Mouse (Mus musculus) limb, embryonic 14.5 days (tissue): ENCODE data around the gene Smad3. TPM values are rescaled to one million over a fixed set of nuclear protein-coding genes. Genes with fewer than 3 reads are reported as not detected.

Experiments used
- ATAC-seq: fragments of 200-750 bp; cut with Nextera tagmentation; 2 replicates; pipeline ENCODE4 v1.8.0; 2017; ENCODE audit warnings: low read depth, moderate number of reproducible peaks, moderate TSS enrichment; ENCODE audit not compliant: low FRiP score
- DNase-seq: peaks from one replicate; pipeline ENCODE4 v3.0.0-alpha.2; 2015; ENCODE audit warnings: low spot score
- H3K27ac ChIP-seq: fragments of 300-500 bp; sonication (generic); replicated peaks from 2 replicates; pipeline ENCODE4 v1.5.1; 2014; ENCODE audit warnings: low read depth, mild to moderate bottlenecking, low read length, moderate library complexity, mixed read lengths
- H3K27me3 ChIP-seq: fragments of 300-500 bp; sonication (generic); 2 replicates; pipeline ENCODE4 v1.6.1; 2014; ENCODE audit warnings: low read length, mixed read lengths; ENCODE audit not compliant: control insufficient read depth, insufficient read depth
- H3K36me3 ChIP-seq: fragments of 300-500 bp; sonication (generic); 2 replicates; pipeline ENCODE4 v1.6.1; 2014; ENCODE audit warnings: mild to moderate bottlenecking, low read length, moderate library complexity, mixed read lengths; ENCODE audit not compliant: control insufficient read depth, insufficient read depth
- H3K4me1 ChIP-seq: fragments of 300-500 bp; sonication (generic); 2 replicates; pipeline ENCODE4 v1.6.1; 2014; ENCODE audit warnings: antibody characterized with exemption, low read length, mixed read lengths; ENCODE audit not compliant: control insufficient read depth, insufficient read depth
- H3K4me2 ChIP-seq: fragments of 300-500 bp; sonication (generic); replicated peaks from 2 replicates; pipeline ENCODE4 v1.6.1; 2014; ENCODE audit warnings: low read depth, mild to moderate bottlenecking, low read length, moderate library complexity; ENCODE audit not compliant: severe bottlenecking
- H3K4me3 ChIP-seq: fragments of 300-500 bp; sonication (generic); replicated peaks from 2 replicates; pipeline ENCODE4 v1.5.1; 2014; ENCODE audit warnings: low read length
- H3K9ac ChIP-seq: fragments of 300-500 bp; sonication (generic); 2 replicates; pipeline ENCODE4 v1.6.1; 2014; ENCODE audit warnings: mild to moderate bottlenecking, low read depth, low read length, moderate library complexity; ENCODE audit not compliant: severe bottlenecking
- H3K9me3 ChIP-seq: fragments of 300-500 bp; sonication (generic); 2 replicates; pipeline ENCODE4 v1.6.1; 2016; ENCODE audit warnings: low read length; ENCODE audit not compliant: control insufficient read depth
- POLR2A ChIP-seq: fragments of 200-500 bp; IDR thresholded peaks from 2 replicates; pipeline ENCODE4 v1.8.0; 2012; ENCODE audit warnings: inconsistent platforms, mild to moderate bottlenecking, moderate library complexity, borderline replicate concordance; ENCODE audit not compliant: insufficient read depth, insufficient read length; ENCODE audit errors: extremely low read depth
- WGBS: fragments of 180-500 bp; shearing (Covaris S2); extraction: QIAGEN DNeasy Blood & Tissue Kit; methylation state at CpG from one replicate; pipeline ENCODE4 v1.1.7; 2014; 5-methylcytosine and 5-hydroxymethylcytosine counted together
- polyA plus RNA-seq, 2 experiments: library from polyadenylated mRNA; depleted of rRNA in 1 of 2; stranded (reverse) in 1 of 2; unstranded in 1 of 2; fragments of >200 nt; fragmentation: Nextera tagmentation in 1 of 2; extraction: Ambion mirVana in 1 of 2; gene quantifications; 2 replicates each; pipeline versions ENCODE4 v1.2.1 to v1.2.3; 2012 to 2014

The Smad3 gene
- polyA plus RNA-seq, 2 experiments, result 25.1 to 50.9 TPM

DNA sequence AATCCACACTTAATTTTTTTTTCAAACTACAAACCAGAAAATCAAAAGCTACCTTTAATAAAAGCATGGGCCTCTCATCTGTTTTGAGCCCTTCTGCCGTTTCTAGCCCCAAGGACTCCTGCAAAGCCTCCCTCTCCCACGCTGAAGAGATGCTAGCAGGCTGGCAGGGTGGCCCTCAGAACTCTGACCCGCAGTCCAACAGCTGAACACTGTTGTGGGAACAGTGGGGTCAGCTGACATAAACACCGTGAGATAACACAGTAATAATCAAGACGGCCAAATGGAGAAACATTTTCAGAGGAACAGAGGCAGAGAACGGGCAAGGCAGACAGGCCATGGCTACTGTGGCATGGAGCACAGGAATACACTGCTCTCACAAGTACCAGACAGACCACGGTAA lies 95.0 kb downstream of the Smad3 start:
- WGBS, result 75% methylated on average over 7 of the region's 7 CpGs
- H3K4me2 ChIP-seq, result no peak overlapping the region
- DNase-seq (no peak), ATAC-seq (no peak)
- H3K9ac ChIP-seq, result no peak overlapping the region
- H3K27me3 ChIP-seq, result no peaks in the 10 kb centered on the region
- no peak overlapping the region for H3K4me3 ChIP-seq
- H3K4me1 ChIP-seq, result peaks cover 61% of the 10 kb centered on the region
- no peak for TF ChIP-seq POLR2A
- peaks cover 60% of the 10 kb centered on the region for H3K36me3 ChIP-seq
- no peak overlapping the region for H3K27ac ChIP-seq
- H3K9me3 ChIP-seq, result no peaks in the 10 kb centered on the region

DNA sequence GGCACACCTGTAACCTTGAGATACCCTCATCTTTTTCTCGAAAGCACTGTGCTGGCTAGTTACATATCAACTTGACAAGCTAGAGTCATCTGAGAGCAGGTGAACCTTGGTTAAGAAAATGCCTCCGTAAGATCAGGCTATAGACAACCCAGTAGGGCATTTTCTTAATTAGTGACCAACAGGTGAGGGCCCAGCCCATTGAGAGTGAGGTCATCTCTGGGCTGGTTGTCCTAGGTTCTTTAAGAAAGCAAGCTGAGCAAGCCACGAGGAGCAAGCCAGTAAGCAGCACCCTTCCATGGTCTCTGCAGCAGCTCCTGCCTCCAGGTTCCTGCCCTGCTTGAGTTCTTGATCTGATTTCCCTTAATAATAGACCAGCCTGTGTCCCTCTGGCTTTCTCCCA lies 97.1 kb downstream of the Smad3 start:
- Histone ChIP-seq H3K9ac (no peak overlapping the region), H3K4me2 (no peak overlapping the region), H3K4me3 (no peak overlapping the region), H3K36me3 (peaks cover 51% of the 10 kb centered on the region), H3K4me1 (peaks cover 49% of the 10 kb centered on the region), H3K27me3 (no peaks in the 10 kb centered on the region), H3K27ac (no peak overlapping the region), H3K9me3 (no peaks in the 10 kb centered on the region)
- no peak for TF ChIP-seq POLR2A
- no peak for DNase-seq
- WGBS, result 89% methylated on average over 3 of the region's 3 CpGs
- no peak for ATAC-seq

DNA sequence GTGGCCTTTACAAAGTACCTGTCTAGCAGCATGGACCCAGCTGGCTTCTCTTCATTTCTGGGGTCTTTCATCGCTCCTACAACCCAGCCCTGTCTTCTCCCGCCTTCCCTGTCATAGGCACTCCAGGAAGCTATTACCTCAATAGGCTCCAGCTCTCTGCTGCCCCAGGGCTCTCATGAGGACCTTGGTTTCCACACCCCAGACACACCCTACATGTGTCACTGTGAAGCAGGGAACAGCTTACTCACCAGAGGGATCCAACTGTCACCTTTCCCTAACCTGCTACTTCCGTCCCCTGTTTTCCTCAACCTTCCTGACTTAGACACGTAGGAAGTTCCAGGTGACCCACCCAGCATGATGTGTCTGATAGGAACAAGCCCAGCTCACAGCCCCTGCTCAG lies 97.7 kb downstream of the Smad3 start:
- WGBS, result 88% methylated on average over 4 of the region's 4 CpGs
- no peak overlapping the region for H3K4me2 ChIP-seq
- no peak for TF ChIP-seq POLR2A
- H3K27me3 ChIP-seq, result no peaks in the 10 kb centered on the region
- ATAC-seq, result no peak
- H3K9ac ChIP-seq, result no peak overlapping the region
- DNase-seq, result no peak
- H3K9me3 ChIP-seq, result no peaks in the 10 kb centered on the region
- H3K27ac ChIP-seq, result no peak overlapping the region
- peaks cover 54% of the 10 kb centered on the region for H3K36me3 ChIP-seq
- H3K4me3 ChIP-seq, result no peak overlapping the region
- peaks cover 50% of the 10 kb centered on the region for H3K4me1 ChIP-seq

DNA sequence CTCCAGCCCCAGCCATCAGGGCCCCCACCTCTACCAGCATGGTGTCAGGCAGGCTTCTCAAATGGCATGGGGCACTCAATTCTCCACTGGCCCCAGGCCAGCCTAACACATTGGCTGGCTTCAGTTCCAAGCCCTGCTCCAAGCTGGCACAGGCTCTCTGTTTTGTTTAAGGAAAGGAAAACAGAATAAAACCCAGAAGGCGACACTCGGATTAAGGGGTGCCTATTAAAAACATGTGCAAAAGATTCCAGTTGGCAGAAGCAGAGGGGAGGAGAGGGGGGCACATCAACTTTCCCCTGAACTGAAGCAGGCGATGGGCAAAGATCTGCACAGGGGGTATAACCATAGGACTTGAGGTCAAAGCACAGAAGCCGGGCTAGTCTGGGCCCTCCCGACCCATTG lies 98.8 kb downstream of the Smad3 start:
- peaks cover 59% of the 10 kb centered on the region for H3K36me3 ChIP-seq
- 30% methylated on average over 5 of the region's 5 CpGs for WGBS

DNA sequence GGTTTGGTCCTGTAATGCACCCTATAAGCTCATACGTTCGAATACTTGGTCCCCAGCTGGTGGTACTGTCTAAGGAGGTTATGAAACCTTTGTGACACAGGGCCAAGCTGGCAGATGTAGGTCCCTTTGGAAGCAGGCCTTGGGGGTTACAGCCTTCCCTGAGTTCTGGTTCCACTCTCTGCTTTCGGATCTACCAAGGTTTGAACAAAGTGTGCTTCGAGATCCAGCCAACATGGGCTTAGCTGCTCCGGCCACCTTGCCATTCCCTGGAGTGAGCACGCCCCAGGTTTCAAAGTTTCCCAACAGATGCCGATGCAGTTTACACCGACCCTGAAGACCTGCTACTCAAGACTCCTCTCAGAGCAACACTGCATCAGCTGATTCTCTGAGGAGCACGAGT lies 99.4 kb downstream of the Smad3 start:
- ATAC-seq (no peak), DNase-seq (no peak)
- H3K9me3 ChIP-seq, result no peaks in the 10 kb centered on the region
- H3K9ac ChIP-seq, result no peak overlapping the region
- no peak overlapping the region for H3K4me3 ChIP-seq
- H3K4me1 ChIP-seq, result peaks cover 49% of the 10 kb centered on the region
- H3K27me3 ChIP-seq, result no peaks in the 10 kb centered on the region
- peak overlapping the region; percentile 72 for H3K27ac ChIP-seq
- no peak for TF ChIP-seq POLR2A
- H3K36me3 ChIP-seq, result peaks cover 63% of the 10 kb centered on the region
- WGBS, result 69% methylated on average over 9 of the region's 9 CpGs
- H3K4me2 ChIP-seq, result no peak overlapping the region

More for the DNA sequence above, 98.8 kb downstream of the Smad3 start:
- no peak for TF ChIP-seq POLR2A
- peak overlapping the region; percentile 72 for H3K27ac ChIP-seq
- H3K4me1 ChIP-seq, result peaks cover 48% of the 10 kb centered on the region
- no peaks in the 10 kb centered on the region for H3K9me3 ChIP-seq
- ATAC-seq (peak; percentile 31; the same call in 1 of the 2 replicates), DNase-seq (peak; percentile 78)
- H3K4me3 ChIP-seq, result no peak overlapping the region
- H3K9ac ChIP-seq, result no peak overlapping the region
- no peak overlapping the region for H3K4me2 ChIP-seq
- no peaks in the 10 kb centered on the region for H3K27me3 ChIP-seq

DNA sequence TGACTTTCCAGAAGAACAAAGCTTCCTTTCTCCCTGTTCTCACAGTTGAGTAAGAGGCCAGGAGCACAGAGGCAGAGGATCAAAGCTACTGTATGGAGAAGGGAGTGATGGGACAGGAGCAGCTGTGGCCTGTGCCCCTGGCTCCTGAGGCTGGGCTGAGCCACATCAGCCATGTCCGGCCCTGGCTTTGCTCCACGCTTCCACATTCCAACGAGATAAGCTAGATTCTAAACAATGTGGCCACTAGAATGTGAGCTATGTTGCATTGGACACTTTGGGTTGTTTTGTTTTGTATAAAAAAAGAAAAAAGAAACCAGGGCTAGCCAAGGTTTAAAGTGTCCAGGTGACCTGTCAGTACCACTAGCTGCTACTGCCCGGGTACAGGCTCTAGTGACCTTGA lies 100.6 kb downstream of the Smad3 start:
- H3K36me3 ChIP-seq, result peaks cover 63% of the 10 kb centered on the region
- no peaks in the 10 kb centered on the region for H3K9me3 ChIP-seq
- no peak overlapping the region for H3K9ac ChIP-seq
- H3K4me3 ChIP-seq, result no peak overlapping the region
- 77% methylated on average over 4 of the region's 4 CpGs for WGBS
- no peaks in the 10 kb centered on the region for H3K27me3 ChIP-seq
- DNase-seq (no peak), ATAC-seq (no peak)
- TF ChIP-seq POLR2A, result no peak
- H3K27ac ChIP-seq, result no peak overlapping the region
- H3K4me2 ChIP-seq, result no peak overlapping the region
- peaks cover 60% of the 10 kb centered on the region for H3K4me1 ChIP-seq
